Mouse (Mus musculus) lung, adult 2 months (tissue): ENCODE results near the gene Atf7.

ENCODE experiments used
- CTCF ChIP-seq: fragments of 200-500 bp; IDR thresholded peaks from 2 replicates; pipeline ENCODE4 v1.5.1; 2011; ENCODE audit warnings: mild to moderate bottlenecking, low read length, control low read depth; ENCODE audit not compliant: insufficient read depth
- POLR2A ChIP-seq: fragments of 200-500 bp; IDR thresholded peaks from 2 replicates; pipeline ENCODE4 v1.6.1; 2011; ENCODE audit warnings: low read depth, mild to moderate bottlenecking, control low read depth, low read length, borderline replicate concordance; ENCODE audit errors: extremely low read depth

GRCm38 (mm10) chr15:102622536-102622935, 2.7 kb downstream of the Atf7 start:
- no peak for TF ChIP-seq CTCF
- no peak for TF ChIP-seq POLR2A
